Mouse (Mus musculus) subcutaneous adipose tissue, adult 2 months (tissue): Measurements from ENCODE around the gene Gpat2. TPM values are rescaled to one million over a fixed set of nuclear protein-coding genes. Genes with fewer than 3 reads are reported as not detected.

Source experiments
- polyA plus RNA-seq: library from polyadenylated mRNA; depleted of rRNA; stranded (reverse); fragments of >200 nt; gene quantifications from 2 replicates; pipeline ENCODE4 v1.2.3, GENCODE M21; 2012; ENCODE audit warnings: low replicate concordance; rRNA removed

Gene Gpat2
- polyA plus RNA-seq: 0.21 and 0.28 TPM in 2 replicates

DNA sequence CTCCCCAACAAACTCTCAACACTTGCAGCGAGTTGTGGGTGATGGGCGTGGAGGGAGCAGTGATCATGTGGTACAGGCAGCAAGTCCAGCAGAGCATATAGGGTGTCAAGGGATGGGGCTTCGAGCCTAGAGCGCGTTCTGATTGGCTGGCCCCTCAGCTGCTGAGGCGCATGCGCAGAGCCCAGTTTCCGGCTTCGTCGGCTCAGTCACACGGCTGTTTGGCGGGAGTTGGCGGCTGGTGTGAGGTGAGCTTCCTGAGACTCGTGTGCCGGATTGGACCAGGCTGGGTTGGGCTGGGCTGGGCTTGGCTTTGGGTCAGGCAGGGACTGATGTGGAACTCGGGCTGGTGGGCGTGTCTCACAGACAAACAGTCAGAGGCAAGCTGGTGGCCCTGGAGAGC lies at the start of gene Gpat2:
TSS of gene Gpat2 (plus strand) at position 223 of the 400 bp plus-strand sequence.

DNA sequence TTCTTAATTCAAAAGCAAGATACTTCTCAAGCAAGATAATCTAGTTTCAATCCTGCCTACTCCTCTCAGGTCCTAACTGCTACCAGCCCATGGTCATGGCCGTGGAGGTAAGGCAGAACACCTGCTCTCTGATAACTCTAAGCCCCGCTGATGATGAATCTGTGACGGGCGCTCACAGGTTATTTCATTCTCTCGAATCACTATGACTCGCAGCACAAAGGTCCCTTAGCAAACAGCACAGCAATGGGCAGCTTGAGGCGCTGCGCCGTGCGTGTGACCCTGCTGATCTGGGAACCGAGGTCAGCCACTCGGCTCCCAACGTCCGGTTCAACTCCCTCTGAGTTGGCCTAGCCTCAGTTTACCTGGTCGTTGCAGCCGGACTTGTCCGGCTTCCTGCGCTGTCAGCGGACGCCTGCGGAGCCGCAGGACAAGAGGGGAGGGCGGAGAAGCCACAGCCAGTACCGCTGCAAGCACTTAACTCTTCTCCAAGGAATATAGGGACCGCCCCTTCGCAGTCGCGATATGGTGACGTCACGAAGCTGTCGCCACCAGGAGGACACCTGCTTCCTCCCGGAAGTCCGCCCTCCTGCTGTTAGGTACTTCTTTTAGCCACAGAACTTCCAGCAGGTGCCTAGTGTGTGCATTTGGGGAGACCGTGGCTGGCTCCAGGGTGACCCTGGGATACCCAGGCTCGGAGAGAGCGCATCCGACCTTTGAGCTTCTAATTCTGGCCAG lies 19.2 kb downstream of the Gpat2 start, which contains the start of gene Fahd2a:
TSS of gene Fahd2a (minus strand) at position 511 of the 735 bp plus-strand sequence.

Other genes with a start within 250 kb of the Gpat2 start
- gene 1810024B03Rik, start 216.9 kb upstream of the Gpat2 start, polyA plus RNA-seq: 2.3 TPM in 2 replicates
- gene Snrnp200, start 216.8 kb upstream of the Gpat2 start, polyA plus RNA-seq: 47.7 and 72.8 TPM in 2 replicates
- 79.4 and 82.5 TPM in 2 replicates for gene Ciao1, start 177.4 kb upstream of the Gpat2 start, polyA plus RNA-seq
- gene Tmem127, start 177.3 kb upstream of the Gpat2 start, polyA plus RNA-seq: 96.8 and 112 TPM in 2 replicates
- 40.2 and 47.2 TPM in 2 replicates for gene Stard7, start 155.0 kb upstream of the Gpat2 start, polyA plus RNA-seq
- gene Dusp2, start 89.0 kb upstream of the Gpat2 start, polyA plus RNA-seq: 2.2 and 11.6 TPM in 2 replicates
- not detected in 2 replicates for gene Astl, start 86.6 kb upstream of the Gpat2 start, polyA plus RNA-seq
- gene Adra2b, start 62.0 kb upstream of the Gpat2 start, polyA plus RNA-seq: 0.41 and 0.66 TPM in 2 replicates
- 30.8 and 43.2 TPM in 2 replicates for gene Fahd2a, start 19.4 kb downstream of the Gpat2 start, polyA plus RNA-seq
- gene Kcnip3, start 96.9 kb downstream of the Gpat2 start, polyA plus RNA-seq: 2.6 and 16.0 TPM in 2 replicates
- gene Prom2, start 116.3 kb downstream of the Gpat2 start, polyA plus RNA-seq: 0.10 and 1.6 TPM in 2 replicates
- 3.7 and 4.5 TPM in 2 replicates for gene Zfp661, start 161.9 kb downstream of the Gpat2 start, polyA plus RNA-seq
- 52.5 and 67.7 TPM in 2 replicates for gene Mrps5, start 162.0 kb downstream of the Gpat2 start, polyA plus RNA-seq
- gene Mal, start 231.5 kb downstream of the Gpat2 start, polyA plus RNA-seq: 0.44 and 13.8 TPM in 2 replicates